In the genomic region with DNA sequence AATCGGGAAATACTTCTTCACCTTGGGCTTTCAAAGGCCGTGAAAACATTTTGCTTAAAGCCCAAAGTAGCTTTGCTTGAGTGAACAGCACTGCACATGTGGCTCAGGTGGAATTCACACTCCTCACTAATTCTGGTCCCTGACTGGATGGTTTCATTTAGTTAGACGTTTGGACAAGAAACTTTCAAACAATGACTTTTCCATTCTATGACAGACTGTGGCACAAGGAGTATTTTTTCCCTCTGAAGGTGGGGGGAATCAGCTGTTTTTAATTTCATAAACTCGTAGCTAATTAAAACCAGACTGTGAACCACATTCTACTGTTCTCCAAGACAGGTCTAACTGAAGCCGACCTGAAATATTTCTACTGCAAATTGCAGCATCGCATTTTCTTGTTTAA, we compare ENCODE assay signal across 10 mouse cellular contexts. TPM values are rescaled to one million over a fixed set of nuclear protein-coding genes. Genes with fewer than 3 reads are reported as not detected.
DNase-seq lines count a peak whose midpoint lies in the region; ATAC-seq and TF ChIP-seq lines count a peak whose summit lies in the region.
"Had no signal": no experiment of that assay in that cellular context is flagged by ENCODE, and none has a peak within 500 bp of the region (broad histone marks: within the 10 kb centered on the region; RNA-seq: fewer than 3 reads in every experiment).

No protein-coding gene starts in this region.

- H3K4me3 ChIP-seq in heart, embryonic 15.5 days, result no peak overlapping the region
- H3K4me3 ChIP-seq in heart, adult 2 months, result no peak overlapping the region
- no peak overlapping the region for H3K4me3 ChIP-seq in lung, embryonic 15.5 days
- no peak overlapping the region for H3K4me3 ChIP-seq in lung, postnatal 0 days (ENCODE audit: low read depth, low read length)
- peak overlapping the region; percentile 42 for H3K4me3 ChIP-seq in embryonic facial prominence, embryonic 14.5 days (ENCODE audit: low read depth, low read length)
- H3K4me3 ChIP-seq in limb, embryonic 15.5 days, result no peak overlapping the region
- no peak overlapping the region for H3K4me3 ChIP-seq in left cerebral cortex, adult 2 months

- no peak for TF ChIP-seq CTCF in heart, adult 2 months (IDR thresholded peaks at IDR 0.05)
- no peak for TF ChIP-seq CTCF in lung, postnatal 0 days (IDR thresholded peaks at IDR 0.05)
- no peak for TF ChIP-seq CTCF in left cerebral cortex, adult 2 months (IDR thresholded peaks at IDR 0.05)

- no peak overlapping the region for H3K9ac ChIP-seq in heart, embryonic 15.5 days
- no peak overlapping the region for H3K9ac ChIP-seq in heart, adult 2 months (ENCODE audit: low read depth, low read length)
- no peak overlapping the region for H3K9ac ChIP-seq in lung, embryonic 15.5 days
- no peak overlapping the region for H3K9ac ChIP-seq in lung, postnatal 0 days (replicated peaks; ENCODE audit: low read depth)
- no peak overlapping the region for H3K9ac ChIP-seq in embryonic facial prominence, embryonic 14.5 days (ENCODE audit: low read depth, low read length)
- no peak overlapping the region for H3K9ac ChIP-seq in limb, embryonic 15.5 days

- no peak overlapping the region for H3K27ac ChIP-seq in heart, embryonic 15.5 days
- no peak overlapping the region for H3K27ac ChIP-seq in heart, adult 2 months
- no peak overlapping the region for H3K27ac ChIP-seq in lung, embryonic 15.5 days
- H3K27ac ChIP-seq in lung, postnatal 0 days (ENCODE audit: low read length), result no peak overlapping the region
- no peak overlapping the region for H3K27ac ChIP-seq in embryonic facial prominence, embryonic 14.5 days (replicated peaks; ENCODE audit: low read depth, low read length)
- no peak overlapping the region for H3K27ac ChIP-seq in limb, embryonic 15.5 days
- no peak overlapping the region for H3K27ac ChIP-seq in left cerebral cortex, adult 2 months

- 36% methylated on average over 6 of the region's 6 CpGs for WGBS in heart, embryonic 15.5 days
- WGBS in heart, adult 2 months, result 45% methylated on average over 6 of the region's 6 CpGs
- 28% methylated on average over 6 of the region's 6 CpGs for WGBS in lung, embryonic 15.5 days
- 32% methylated on average over 6 of the region's 6 CpGs for WGBS in lung, postnatal 0 days
- 9% methylated on average over 6 of the region's 6 CpGs for WGBS in embryonic facial prominence, embryonic 14.5 days
- WGBS in limb, embryonic 15.5 days, result 8% methylated on average over 6 of the region's 6 CpGs

- no peak for TF ChIP-seq POLR2A in heart, adult 2 months (IDR thresholded peaks at IDR 0.05; ENCODE audit: insufficient read depth, low read depth, low read length)

- ATAC-seq in heart, embryonic 15.5 days (replicated peaks; ENCODE audit: insufficient number of reproducible peaks, insufficient read depth, low FRiP score, low read depth), result no peak
- no peak for ATAC-seq in lung, embryonic 15.5 days (ENCODE audit: borderline replicate concordance, extremely low read depth, low FRiP score, low TSS enrichment)
- ATAC-seq in lung, postnatal 0 days, result no peak
- ATAC-seq in embryonic facial prominence, embryonic 14.5 days (ENCODE audit: low read depth), result no peak
- ATAC-seq in limb, embryonic 15.5 days (ENCODE audit: insufficient number of reproducible peaks, low FRiP score, low TSS enrichment, low read depth), result no peak

- H3K4me2 ChIP-seq in heart, embryonic 15.5 days, result peak overlapping the region; percentile 96; the same call in 1 of the 2 replicates
- H3K4me2 ChIP-seq in lung, embryonic 15.5 days, result peak overlapping the region; percentile 86; the same call in 1 of the 2 replicates
- no peak overlapping the region for H3K4me2 ChIP-seq in lung, postnatal 0 days (replicated peaks; ENCODE audit: low read depth, low read length)
- peak overlapping the region; percentile 85 for H3K4me2 ChIP-seq in embryonic facial prominence, embryonic 14.5 days (ENCODE audit: low read depth, low read length)
- H3K4me2 ChIP-seq in limb, embryonic 15.5 days, result peak overlapping the region; percentile 81; the same call in 1 of the 2 replicates

- no peak for TF ChIP-seq EP300 in heart, adult 2 months (IDR thresholded peaks at IDR 0.05; ENCODE audit: insufficient read depth, low read depth, low read length)
- TF ChIP-seq EP300 in lung, postnatal 0 days (IDR thresholded peaks at IDR 0.05), result no peak

- intact Hi-C loops in heart, adult 2 months (cut with DNase I), result no loop called here
- intact Hi-C loops in left cerebral cortex, adult 2 months (cut with DNase I), result no loop called here

- no peaks in the 10 kb centered on the region for H3K9me3 ChIP-seq in heart, embryonic 15.5 days (replicated peaks)
- H3K9me3 ChIP-seq in lung, embryonic 15.5 days, result no peaks in the 10 kb centered on the region
- no peaks in the 10 kb centered on the region for H3K9me3 ChIP-seq in lung, postnatal 0 days (ENCODE audit: low read length)
- H3K9me3 ChIP-seq in embryonic facial prominence, embryonic 14.5 days (ENCODE audit: control insufficient read depth, low read length), result no peaks in the 10 kb centered on the region
- H3K9me3 ChIP-seq in limb, embryonic 15.5 days, result no peaks in the 10 kb centered on the region

- H3K4me1 ChIP-seq in heart, embryonic 15.5 days (replicated peaks), result peaks cover 8% of the 10 kb centered on the region
- H3K4me1 ChIP-seq in heart, adult 2 months (ENCODE audit: control insufficient read depth, insufficient read depth, low read length), result no peaks in the 10 kb centered on the region
- H3K4me1 ChIP-seq in lung, embryonic 15.5 days, result peaks cover 7% of the 10 kb centered on the region; the same call in 1 of the 2 replicates
- H3K4me1 ChIP-seq in lung, postnatal 0 days (ENCODE audit: insufficient read depth, low read depth, low read length), result peaks cover 4% of the 10 kb centered on the region; the same call in 1 of the 2 replicates
- H3K4me1 ChIP-seq in embryonic facial prominence, embryonic 14.5 days (ENCODE audit: control insufficient read depth, insufficient read depth, low read length), result 0 out of 2 replicates have a peak, but pooled peaks cover 5% of the 10 kb centered on the region
- peaks cover 11% of the 10 kb centered on the region for H3K4me1 ChIP-seq in limb, embryonic 15.5 days

- H3K36me3 ChIP-seq in heart, embryonic 15.5 days, result no peaks in the 10 kb centered on the region
- H3K36me3 ChIP-seq in heart, adult 2 months (ENCODE audit: control insufficient read depth, insufficient read depth, low read length), result no peaks in the 10 kb centered on the region
- no peaks in the 10 kb centered on the region for H3K36me3 ChIP-seq in lung, embryonic 15.5 days
- H3K36me3 ChIP-seq in lung, postnatal 0 days (ENCODE audit: insufficient read depth, low read length), result no peaks in the 10 kb centered on the region
- H3K36me3 ChIP-seq in embryonic facial prominence, embryonic 14.5 days (ENCODE audit: control insufficient read depth, insufficient read depth, low read length), result no peaks in the 10 kb centered on the region
- H3K36me3 ChIP-seq in limb, embryonic 15.5 days, result no peaks in the 10 kb centered on the region

- no peak for DNase-seq in heart, adult 2 months
- DNase-seq in lung, postnatal 0 days (ENCODE audit: low spot score), result no peak
- DNase-seq in embryonic facial prominence, embryonic 14.5 days (ENCODE audit: low spot score), result peak; percentile 50
- DNase-seq in right cerebral cortex, postnatal 4 days, result no peak
- no peak for DNase-seq in left cerebral cortex, adult 2 months (ENCODE audit: extremely low spot score in 1 of 2, low spot score in 2 of 2)
- DNase-seq: adrenal gland, postnatal 10 days had no signal

- no peaks in the 10 kb centered on the region for H3K79me2 ChIP-seq in heart, adult 2 months (replicated peaks; ENCODE audit: control insufficient read depth, insufficient read depth, low read length)

- peaks cover 12% of the 10 kb centered on the region; the same call in 1 of the 2 replicates for H3K27me3 ChIP-seq in heart, embryonic 15.5 days
- H3K27me3 ChIP-seq in heart, adult 2 months (ENCODE audit: control insufficient read depth, insufficient read depth, low read length), result peaks cover 4% of the 10 kb centered on the region
- H3K27me3 ChIP-seq in lung, embryonic 15.5 days, result peaks cover 13% of the 10 kb centered on the region
- H3K27me3 ChIP-seq in lung, postnatal 0 days (replicated peaks; ENCODE audit: insufficient read depth, low read length), result no peaks in the 10 kb centered on the region
- H3K27me3 ChIP-seq in embryonic facial prominence, embryonic 14.5 days (replicated peaks; ENCODE audit: control insufficient read depth, insufficient read depth, low read length), result peaks cover 5% of the 10 kb centered on the region
- 0 out of 2 replicates have a peak, but pooled peaks cover 6% of the 10 kb centered on the region for H3K27me3 ChIP-seq in limb, embryonic 15.5 days

RNA-seq across cellular contexts. Expression of a gene that starts 28.5 kb away (rescaled TPM):
- polyA plus RNA-seq in heart, embryonic 15.5 days (2015; fragmentation: Nextera tagmentation; extraction: Ambion mirVana), result 0.08 TPM in 1 of 2 replicates, not detected in the other
- not detected for total RNA-seq in heart, adult 2 months (2021)
- not detected in 2 replicates for polyA plus RNA-seq in heart, adult 2 months (2012; rRNA removed)
- polyA plus RNA-seq in lung, embryonic 15.5 days (2015; fragmentation: Nextera tagmentation; extraction: Ambion mirVana), result not detected in 2 replicates
- not detected in 2 replicates for polyA plus RNA-seq in lung, postnatal 0 days (2015; fragmentation: Nextera tagmentation; extraction: Ambion mirVana)
- polyA plus RNA-seq in embryonic facial prominence, embryonic 14.5 days (2014; fragmentation: Nextera tagmentation; extraction: Ambion mirVana), result 4.2 and 5.0 TPM in 2 replicates
- polyA plus RNA-seq in limb, embryonic 15.5 days (2015; fragmentation: Nextera tagmentation; extraction: Ambion mirVana), result not detected in 2 replicates
- 10 to 100 TPM; 16.7 to 17.3 TPM for total RNA-seq in left cerebral cortex, adult 2 months (2021)
- total RNA-seq: heart, adult 18-20 months had no signal

RNA-seq across cellular contexts. Expression of a gene that starts 28.6 kb away (rescaled TPM):
- 0.42 and 1.7 TPM in 2 replicates for polyA plus RNA-seq in heart, embryonic 15.5 days (2015; fragmentation: Nextera tagmentation; extraction: Ambion mirVana)
- total RNA-seq in heart, adult 2 months (2021), result under 1 TPM; 0.73 to 0.82 TPM
- polyA plus RNA-seq in heart, adult 2 months (2012; rRNA removed), result 0.47 and 1.5 TPM in 2 replicates
- 0.10 and 0.30 TPM in 2 replicates for polyA plus RNA-seq in lung, embryonic 15.5 days (2015; fragmentation: Nextera tagmentation; extraction: Ambion mirVana)
- polyA plus RNA-seq in lung, postnatal 0 days (2015; fragmentation: Nextera tagmentation; extraction: Ambion mirVana), result 1.0 and 1.8 TPM in 2 replicates
- 0.88 and 1.2 TPM in 2 replicates for polyA plus RNA-seq in embryonic facial prominence, embryonic 14.5 days (2014; fragmentation: Nextera tagmentation; extraction: Ambion mirVana)
- polyA plus RNA-seq in limb, embryonic 15.5 days (2015; fragmentation: Nextera tagmentation; extraction: Ambion mirVana), result 0.88 and 2.1 TPM in 2 replicates
- total RNA-seq in left cerebral cortex, adult 2 months (2021), result 1 to 10 TPM; 5.6 to 6.3 TPM
